Mouse (Mus musculus): ENCODE measurements around the gene Mrtfb.

GRCm38 (mm10) chr16:13423587-13424355, 167.5 kb downstream of the Mrtfb start:
- no peak for TF ChIP-seq POLR2A (IDR thresholded peaks at IDR 0.05; ENCODE audit: extremely low read depth, insufficient read depth, low read length)
- no peak for TF ChIP-seq CTCF (IDR thresholded peaks at IDR 0.05; ENCODE audit: extremely low read depth, insufficient read depth, low read length)

Data from cortical plate, adult 2 months (tissue).